Mouse (Mus musculus): ENCODE data around the gene Flrt1.

Gene Flrt1

GRCm38 (mm10) chr19:7130317-7130716 is 24.8 kb upstream of the Flrt1 start:
- DNase-seq (ENCODE audit: low spot score) = no peak

DNA sequence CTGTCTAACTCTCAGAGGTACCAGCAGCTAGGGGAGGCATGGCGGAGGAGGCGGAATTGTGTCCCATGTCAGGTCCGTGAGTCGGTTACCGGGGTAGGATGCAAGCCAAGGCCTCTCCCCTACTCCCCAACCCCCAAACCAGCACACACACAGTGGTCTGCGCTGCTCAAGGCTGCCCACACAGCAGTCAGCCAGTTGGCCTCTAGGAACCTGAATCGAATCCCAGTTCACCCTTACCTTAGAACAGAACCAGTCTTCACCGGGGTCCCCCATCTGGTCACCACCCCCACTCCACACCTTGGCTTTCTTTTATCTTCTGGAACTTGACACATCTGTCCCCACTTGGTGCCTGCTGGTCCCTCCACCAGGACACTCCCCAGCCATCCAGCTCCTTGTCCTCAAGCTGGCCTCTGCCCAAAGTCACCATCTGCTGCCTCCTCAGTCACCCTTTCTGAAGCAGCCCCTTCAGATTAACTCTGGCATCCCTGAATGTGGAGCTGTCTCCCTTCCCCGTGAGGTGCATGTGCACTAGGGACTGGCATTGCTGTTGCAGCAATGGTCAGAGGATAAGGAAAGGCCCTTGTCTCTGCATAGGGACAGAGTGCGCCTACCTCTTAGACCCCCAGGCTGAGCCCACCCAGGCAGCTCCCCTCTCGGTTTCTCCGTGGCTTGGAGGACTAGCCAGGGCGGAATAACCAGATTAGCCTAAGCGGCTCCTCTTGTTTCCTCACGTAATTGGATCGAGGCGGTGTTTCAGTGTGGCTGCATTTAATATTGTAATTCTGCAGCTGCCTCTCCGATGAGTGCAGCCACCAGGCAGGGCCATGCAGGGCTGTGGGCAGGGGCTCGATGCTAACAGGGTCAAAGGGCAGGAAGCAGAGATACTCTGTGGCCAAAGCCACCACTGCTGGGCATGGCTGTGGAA is 23.3 kb upstream of the Flrt1 start:
- no peak for DNase-seq (ENCODE audit: low spot score)

DNA sequence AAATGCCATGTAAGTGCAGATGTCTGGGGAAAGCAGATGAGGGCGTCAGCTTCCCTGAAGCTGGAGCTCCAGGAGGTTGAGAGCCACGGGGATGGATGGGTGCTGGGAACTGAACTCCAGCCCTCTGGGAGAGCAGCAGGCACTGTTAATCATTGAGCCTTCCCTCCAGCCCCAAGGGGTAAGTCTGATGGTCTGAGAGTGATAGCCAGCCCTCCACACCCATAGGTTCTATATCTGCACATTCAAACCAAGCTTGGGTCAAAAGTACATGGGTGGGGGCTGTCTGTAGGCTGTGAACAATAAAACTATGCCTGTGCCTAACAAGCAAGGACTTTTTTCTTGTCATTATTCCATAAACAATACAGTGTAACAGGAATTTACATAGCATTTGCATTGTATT is 21.4 kb upstream of the Flrt1 start:
- DNase-seq (ENCODE audit: low spot score) = no peak

- no peak for DNase-seq (ENCODE audit: low spot score)
Measured at GRCm38 (mm10) chr19:7126209-7126608, 20.7 kb upstream of the Flrt1 start.

DNA sequence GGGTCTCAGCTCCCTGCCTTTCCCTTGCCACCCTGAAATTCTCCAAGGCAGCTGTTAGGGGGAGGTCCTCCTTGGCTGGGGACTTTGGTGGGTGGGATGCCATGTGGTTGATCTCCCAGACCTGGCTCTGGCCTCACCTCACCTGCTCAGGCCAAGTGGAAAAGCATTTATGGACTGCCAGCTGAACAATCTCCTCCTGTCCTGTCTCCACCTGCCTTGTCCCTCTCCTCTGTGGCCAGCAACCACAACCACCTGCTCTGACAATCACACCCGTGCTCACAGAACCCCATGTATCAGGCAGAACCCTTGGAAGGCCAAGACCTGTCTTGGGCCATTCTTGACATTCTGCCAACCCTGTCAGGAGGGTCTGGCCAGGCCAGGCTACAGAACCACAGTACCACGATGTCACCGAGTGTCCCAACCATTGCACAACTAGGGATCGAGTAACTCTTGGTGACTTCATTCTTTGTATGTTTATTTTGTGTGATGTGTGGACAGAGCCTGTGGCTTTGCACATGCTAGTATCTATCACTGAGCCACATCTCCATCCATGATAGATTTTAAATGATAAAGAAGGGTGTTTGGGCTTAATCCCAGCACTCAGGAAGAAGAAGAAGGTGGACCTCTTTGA is 20.1 kb upstream of the Flrt1 start:
- DNase-seq (ENCODE audit: low spot score) = no peak

DNA sequence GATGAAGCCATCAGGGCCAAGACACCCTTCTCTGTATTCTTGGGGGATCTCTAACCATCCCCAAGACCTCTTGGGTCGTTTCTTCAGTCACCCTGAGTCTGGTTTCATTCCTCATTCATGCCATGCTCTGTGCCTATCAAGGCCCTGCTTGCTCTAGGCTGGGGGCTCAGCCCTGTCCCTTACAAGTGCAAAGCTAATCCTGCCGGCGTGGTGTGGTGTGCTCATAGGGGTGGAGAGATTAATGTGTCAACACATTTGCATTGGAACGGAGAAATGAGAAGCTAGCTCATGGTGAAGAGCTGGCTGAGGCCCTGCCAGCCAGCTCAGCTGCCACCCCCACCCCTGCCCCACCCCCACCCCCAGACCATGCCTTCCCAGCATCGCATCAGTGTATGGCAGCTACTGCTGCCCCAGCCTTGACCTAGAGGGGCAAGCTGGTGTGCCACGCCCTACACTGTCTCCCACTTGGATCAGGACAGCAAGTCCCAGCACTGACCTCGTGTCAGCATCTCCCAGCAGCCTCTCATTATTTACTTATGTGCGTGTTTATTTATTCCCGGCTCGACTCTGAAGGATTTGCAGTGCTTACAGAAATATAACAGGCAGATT is 17.3 kb upstream of the Flrt1 start:
- no peak for DNase-seq (ENCODE audit: low spot score)

DNA sequence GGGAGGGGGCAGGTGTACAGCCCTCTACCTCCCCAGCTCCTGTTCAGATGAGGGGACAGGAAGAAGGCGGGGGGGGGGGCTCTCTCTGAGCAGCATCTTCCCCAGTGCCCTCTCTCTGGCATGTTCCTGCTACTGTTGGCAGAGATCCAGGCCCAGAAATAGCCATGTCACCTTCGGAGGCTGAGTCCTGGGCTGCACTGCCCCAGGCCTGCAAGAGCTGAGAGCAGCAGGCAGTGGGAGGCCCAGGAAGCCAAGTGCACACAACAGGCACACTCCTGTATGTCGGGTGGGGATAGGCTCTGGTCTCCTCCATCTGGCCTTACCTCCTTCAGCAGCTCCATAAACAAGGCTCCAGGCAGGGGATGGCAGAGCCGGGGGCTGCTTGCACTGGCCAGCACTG is 16.7 kb upstream of the Flrt1 start:
- no peak for DNase-seq (ENCODE audit: low spot score)

DNA sequence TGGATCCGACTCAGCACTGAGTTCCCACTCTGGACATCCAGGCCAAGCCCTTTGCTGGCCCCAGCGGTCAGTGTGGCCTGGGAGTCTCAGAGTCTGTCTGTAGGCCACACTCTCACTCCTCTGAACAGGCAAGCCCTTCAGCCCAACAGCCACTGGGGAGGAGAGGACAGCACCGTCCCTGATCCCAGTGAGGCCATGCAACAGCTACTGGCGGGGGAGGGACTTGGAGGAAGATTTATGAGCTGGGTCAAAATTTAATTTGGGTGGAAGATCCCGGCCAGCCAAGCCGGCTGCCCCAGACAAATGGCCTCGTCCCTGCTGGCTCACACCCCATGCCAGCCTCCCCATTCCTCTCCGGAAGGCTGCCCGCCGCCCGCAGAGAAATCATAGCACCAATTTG is 15.7 kb upstream of the Flrt1 start:
- DNase-seq (ENCODE audit: low spot score) = no peak

GRCm38 (mm10) chr19:7117653-7118307 is 12.3 kb upstream of the Flrt1 start:
- peak; percentile 7 for DNase-seq (ENCODE audit: low spot score)

- DNase-seq (ENCODE audit: low spot score) = no peak
Measured at GRCm38 (mm10) chr19:7117141-7117540, 11.6 kb upstream of the Flrt1 start.

DNA sequence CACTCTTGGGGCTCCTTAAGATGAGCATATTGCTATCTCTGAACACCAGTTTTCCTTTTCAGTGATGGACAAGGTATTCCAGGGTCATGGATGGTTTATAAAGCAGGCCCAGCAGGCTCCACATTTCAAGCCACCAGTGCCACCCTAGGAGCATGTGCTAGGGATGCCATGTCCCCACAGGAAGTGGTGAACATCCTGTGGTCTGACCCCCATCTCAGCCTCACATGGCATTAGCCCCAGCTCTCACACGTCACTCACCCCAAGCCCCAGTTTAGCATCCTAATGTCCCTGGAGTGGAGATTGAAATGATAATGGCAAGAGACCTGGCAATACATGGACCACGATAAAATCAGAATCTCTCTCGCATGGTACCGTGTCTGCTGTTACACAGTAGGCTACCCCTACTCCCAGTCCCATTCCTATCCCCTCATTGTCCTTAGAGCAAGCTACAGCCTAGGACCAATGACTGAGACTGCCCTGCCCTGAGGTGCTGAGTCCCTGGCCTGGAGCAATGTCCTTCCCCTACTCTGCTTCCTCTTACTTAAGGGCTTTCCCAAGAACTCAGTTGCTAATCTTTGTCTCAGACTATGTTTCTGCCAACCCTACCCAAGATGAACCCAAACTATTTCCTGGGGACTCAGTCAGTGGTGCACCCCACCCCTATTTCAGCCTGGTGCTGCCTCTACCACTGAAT is 10.7 kb upstream of the Flrt1 start:
- no peak for DNase-seq (ENCODE audit: low spot score)

DNA sequence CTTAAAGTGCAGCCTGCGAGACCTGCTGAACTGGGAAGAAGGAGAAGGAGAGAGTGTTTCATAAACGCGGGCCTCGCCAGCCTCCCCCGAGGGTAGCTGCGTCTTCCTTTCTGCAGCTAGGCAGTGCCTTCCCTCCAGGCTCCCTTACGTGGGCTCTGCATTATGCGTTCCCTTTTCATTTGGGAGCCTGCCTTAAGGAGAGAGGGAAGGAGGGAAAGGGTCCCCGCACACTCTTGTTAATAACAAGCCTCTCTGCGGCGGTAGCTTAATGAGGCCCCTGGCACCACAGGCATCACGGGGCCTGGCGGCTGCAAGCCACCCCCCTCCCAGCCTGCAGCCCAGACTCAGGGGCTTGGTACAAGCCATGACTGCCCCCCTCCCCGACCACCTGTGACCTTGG is 8.0 kb upstream of the Flrt1 start:
- no peak for DNase-seq (ENCODE audit: low spot score)

GRCm38 (mm10) chr19:7112628-7113027 is 7.1 kb upstream of the Flrt1 start:
- no peak for DNase-seq (ENCODE audit: low spot score)

DNA sequence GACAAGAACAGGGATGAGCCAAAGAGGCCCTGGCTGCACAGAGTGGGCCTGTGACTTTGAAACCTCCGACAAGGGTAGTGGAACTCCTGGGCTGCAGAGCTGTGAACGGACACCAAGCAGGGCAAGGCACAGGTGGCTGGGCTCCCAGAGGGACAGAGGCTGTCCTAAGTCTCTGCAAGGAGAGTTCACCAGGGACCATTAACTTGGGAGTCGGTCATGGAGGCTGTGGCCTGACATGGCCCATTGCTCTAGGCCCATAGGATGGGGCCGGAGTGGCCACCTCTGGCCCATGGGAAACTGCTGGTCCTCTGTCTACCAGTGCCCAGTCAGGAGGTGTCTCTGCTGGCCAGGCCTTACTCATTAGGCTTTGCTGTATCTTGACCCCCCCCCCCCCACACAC is 6.2 kb upstream of the Flrt1 start:
- no peak for DNase-seq (ENCODE audit: low spot score)

DNA sequence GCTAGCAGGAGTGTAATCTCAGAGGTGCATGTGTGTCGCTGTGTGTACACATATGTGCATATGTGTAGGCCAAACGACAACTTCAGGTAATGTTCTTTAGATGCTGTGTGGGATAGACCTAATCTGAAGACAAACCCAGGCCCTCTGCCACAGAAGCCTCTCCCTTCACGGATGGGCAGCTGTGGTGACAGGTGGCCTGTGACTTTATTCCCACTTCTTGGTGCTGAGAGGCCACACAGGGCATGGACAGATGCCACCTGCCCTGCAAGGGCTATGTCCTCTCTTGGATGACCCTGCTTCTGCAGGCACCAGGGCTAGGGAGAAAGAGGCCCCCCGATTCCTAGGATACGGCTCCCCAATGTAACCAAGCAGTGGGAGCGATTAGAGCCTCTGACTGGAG is 5.8 kb upstream of the Flrt1 start:
- DNase-seq (ENCODE audit: low spot score) = no peak

GRCm38 (mm10) chr19:7110875-7111274 is 5.3 kb upstream of the Flrt1 start:
- DNase-seq (ENCODE audit: low spot score) = no peak

GRCm38 (mm10) chr19:7110097-7110496 is 4.6 kb upstream of the Flrt1 start:
- DNase-seq (ENCODE audit: low spot score) = no peak

DNA sequence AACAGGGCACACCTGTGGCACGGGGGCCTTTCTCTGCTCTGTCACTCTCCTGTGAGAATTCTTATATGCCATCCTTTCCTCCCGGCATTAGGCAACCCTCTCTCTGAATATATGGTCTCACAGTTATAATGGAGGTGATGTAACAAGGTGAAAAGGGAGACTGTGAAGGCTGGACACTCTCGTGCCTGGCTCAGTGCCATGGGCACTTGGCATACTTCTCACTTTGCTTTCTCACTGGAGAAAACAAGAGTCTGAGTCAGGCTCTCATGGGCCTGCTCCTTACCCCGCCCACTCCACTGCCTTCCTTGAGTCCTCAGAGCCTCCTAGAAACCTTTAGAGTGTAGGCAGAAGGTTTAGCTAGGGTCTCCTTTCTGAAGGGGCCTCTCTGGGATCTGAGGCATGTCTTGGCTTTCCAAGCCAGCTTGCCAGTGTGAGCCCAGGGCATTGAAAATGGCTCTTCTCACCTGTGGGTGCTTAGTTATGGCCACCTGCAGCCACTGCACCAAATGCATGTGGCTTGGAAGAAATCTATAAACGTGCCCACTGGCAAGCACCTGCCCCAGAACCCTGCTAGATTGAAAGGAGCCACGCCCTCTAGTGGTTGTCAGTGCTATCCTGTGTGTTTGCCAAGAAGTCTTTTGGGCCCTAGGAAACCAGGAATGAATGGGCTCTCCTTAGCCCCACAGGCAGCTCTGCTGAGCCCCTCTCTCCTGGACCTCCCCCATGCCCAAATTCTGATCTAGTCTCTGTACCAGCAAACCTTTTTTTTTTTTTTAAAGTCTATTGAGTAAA is 2.8 kb upstream of the Flrt1 start:
- no peak for DNase-seq (ENCODE audit: low spot score)

- DNase-seq (ENCODE audit: low spot score) = no peak
Measured at GRCm38 (mm10) chr19:7107174-7107573, 1.6 kb upstream of the Flrt1 start.

GRCm38 (mm10) chr19:7106566-7106965 is 1.0 kb upstream of the Flrt1 start:
- no peak for DNase-seq (ENCODE audit: low spot score)

GRCm38 (mm10) chr19:7103993-7104401 is 1.5 kb downstream of the Flrt1 start:
- DNase-seq (ENCODE audit: low spot score) = no peak
